Mouse (Mus musculus) liver, embryonic 18 days (tissue): ENCODE measurements around the gene Zfp473. TPM values are rescaled to one million over a fixed set of nuclear protein-coding genes. Genes with fewer than 3 reads are reported as not detected.

Experiments used
- polyA plus RNA-seq: library from polyadenylated mRNA; depleted of rRNA; stranded (reverse); fragments of >200 nt; gene quantifications from 2 replicates; pipeline ENCODE4 v1.2.3, GENCODE M21; 2012; rRNA removed

The Zfp473 gene
- 0.48 and 0.58 TPM in 2 replicates for polyA plus RNA-seq

GRCm38 (mm10) chr7:44750950-44751349 lies at the start of gene Zfp473:
Gene Zfp473, minus strand, starts transcription at chr7:44751050.

DNA sequence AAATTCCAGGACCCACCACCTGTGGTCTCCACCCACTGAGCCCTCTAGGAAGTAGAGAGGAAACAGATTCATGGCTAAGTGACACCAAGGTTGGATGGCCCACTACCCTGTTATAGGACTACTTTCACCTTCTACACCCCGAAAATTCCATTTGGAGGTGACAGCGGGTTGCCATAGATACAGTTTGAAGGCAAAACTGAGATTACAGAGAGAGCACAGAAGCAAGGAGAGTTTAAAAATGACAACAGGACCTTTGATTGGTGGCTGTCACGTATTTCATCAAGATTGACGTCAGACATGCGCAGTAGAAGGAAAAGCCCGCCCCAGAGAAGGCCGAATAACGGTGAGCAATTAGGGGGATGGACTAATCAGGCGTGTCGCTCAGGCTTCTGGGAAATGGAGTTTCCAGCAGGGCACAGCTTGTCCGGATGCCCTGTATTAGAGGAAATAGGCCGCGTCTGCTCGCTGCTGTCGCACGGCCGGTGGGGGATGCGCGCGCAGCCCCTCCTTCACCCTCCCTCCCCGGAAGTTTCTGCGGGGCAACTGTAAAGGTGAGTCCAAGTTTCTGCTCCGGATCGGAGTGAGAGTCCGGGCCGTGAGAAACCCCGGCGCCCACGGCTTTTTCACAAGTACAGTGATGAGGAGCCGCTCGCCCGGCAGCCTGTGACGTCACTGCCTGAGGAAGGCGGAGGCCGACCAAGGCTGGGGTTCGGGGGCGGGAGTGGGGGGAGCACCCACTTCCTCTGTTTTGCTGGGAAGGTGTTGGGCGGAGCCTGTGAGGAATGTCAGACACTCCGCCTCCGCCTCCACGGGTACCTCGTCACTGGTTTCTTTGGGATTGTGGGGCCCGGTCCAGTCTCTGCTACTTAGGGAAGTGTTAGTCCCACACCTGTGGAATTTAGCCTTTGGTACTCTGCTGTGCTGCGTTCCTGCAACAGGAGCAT lies 2.5 kb downstream of the Zfp473 start, which contains the start of gene Vrk3:
Vrk3 (plus strand) TSS at position 313 of the 944 bp plus-strand sequence.

GRCm38 (mm10) chr7:44708574-44708973 lies 42.3 kb downstream of the Zfp473 start, which contains the start of gene Izumo2:
Gene Izumo2, plus strand, starts transcription at chr7:44708742.

Other genes with a start within 250 kb of the Zfp473 start
- 0.13 and 0.14 TPM in 2 replicates for gene Mybpc2, start 226.4 kb downstream of the Zfp473 start, polyA plus RNA-seq
- 4.1 and 5.5 TPM in 2 replicates for gene Spib, start 219.0 kb downstream of the Zfp473 start, polyA plus RNA-seq
- gene Pold1, start 202.2 kb downstream of the Zfp473 start, polyA plus RNA-seq: 24.7 and 28.8 TPM in 2 replicates
- 32.8 and 37.0 TPM in 2 replicates for gene Nr1h2, start 197.1 kb downstream of the Zfp473 start, polyA plus RNA-seq
- gene Napsa, start 178.7 kb downstream of the Zfp473 start, polyA plus RNA-seq: 12.1 and 13.7 TPM in 2 replicates
- 0.36 TPM in 2 replicates for gene Kcnc3, start 160.4 kb downstream of the Zfp473 start, polyA plus RNA-seq
- gene Myh14, start 80.2 kb downstream of the Zfp473 start, polyA plus RNA-seq: 0.77 and 0.95 TPM in 2 replicates
- gene Izumo2, start 42.3 kb downstream of the Zfp473 start, polyA plus RNA-seq: not detected in 2 replicates
- 18.9 and 21.4 TPM in 2 replicates for gene Vrk3, start 2.6 kb downstream of the Zfp473 start, polyA plus RNA-seq
- gene Nup62, start 65.0 kb upstream of the Zfp473 start, polyA plus RNA-seq: 20.2 and 22.4 TPM in 2 replicates
- gene Il4i1, start 65.3 kb upstream of the Zfp473 start, polyA plus RNA-seq: 0.38 TPM in 2 replicates
- gene Atf5, start 65.6 kb upstream of the Zfp473 start, polyA plus RNA-seq: 247 and 266 TPM in 2 replicates
- 35.6 and 37.3 TPM in 2 replicates for gene Akt1s1, start 97.9 kb upstream of the Zfp473 start, polyA plus RNA-seq
- 21.1 and 23.3 TPM in 2 replicates for gene Tbc1d17, start 98.0 kb upstream of the Zfp473 start, polyA plus RNA-seq
- gene Pnkp, start 106.1 kb upstream of the Zfp473 start, polyA plus RNA-seq: 18.0 and 24.6 TPM in 2 replicates
- 48.6 and 56.2 TPM in 2 replicates for gene Ptov1, start 118.7 kb upstream of the Zfp473 start, polyA plus RNA-seq
- gene Med25, start 141.7 kb upstream of the Zfp473 start, polyA plus RNA-seq: 26.0 and 30.9 TPM in 2 replicates
- gene Fuz, start 145.0 kb upstream of the Zfp473 start, polyA plus RNA-seq: 6.4 and 7.8 TPM in 2 replicates
- gene Ap2a1, start 178.4 kb upstream of the Zfp473 start, polyA plus RNA-seq: 33.1 and 39.3 TPM in 2 replicates
- gene Tsks, start 192.2 kb upstream of the Zfp473 start, polyA plus RNA-seq: 0.02 TPM in 1 of 2 replicates, not detected in the other
- 2.3 and 2.6 TPM in 2 replicates for gene Cpt1c, start 223.8 kb upstream of the Zfp473 start, polyA plus RNA-seq
- 105 and 112 TPM in 2 replicates for gene Prmt1, start 235.5 kb upstream of the Zfp473 start, polyA plus RNA-seq
- gene Irf3, start 246.6 kb upstream of the Zfp473 start, polyA plus RNA-seq: 50.0 and 54.3 TPM in 2 replicates
- 9.0 and 9.5 TPM in 2 replicates for gene Bcl2l12, start 247.7 kb upstream of the Zfp473 start, polyA plus RNA-seq